Mouse (Mus musculus) midbrain, embryonic 12.5 days (tissue): ENCODE measurements around the gene Stx6. TPM values are rescaled to one million over a fixed set of nuclear protein-coding genes. Genes with fewer than 3 reads are reported as not detected.

ENCODE experiments used
- ATAC-seq: fragments of 200-750 bp; cut with Nextera tagmentation; 2 replicates; pipeline ENCODE4 v1.8.0; 2017; ENCODE audit warnings: low read depth, moderate TSS enrichment, moderate library complexity; ENCODE audit not compliant: low FRiP score
- H3K27ac ChIP-seq: fragments of 300-500 bp; sonication (generic); replicated peaks from 2 replicates; pipeline ENCODE4 v1.5.1; 2016; ENCODE audit warnings: mild to moderate bottlenecking
- H3K27me3 ChIP-seq: fragments of 300-500 bp; sonication (generic); 2 replicates; pipeline ENCODE4 v1.6.1; 2016; ENCODE audit warnings: mild to moderate bottlenecking
- H3K36me3 ChIP-seq: fragments of 300-500 bp; sonication (generic); 2 replicates; pipeline ENCODE4 v1.6.1; 2016
- H3K4me1 ChIP-seq: fragments of 300-500 bp; sonication (generic); 2 replicates; pipeline ENCODE4 v1.6.1; 2016
- H3K4me2 ChIP-seq: fragments of 300-500 bp; sonication (generic); replicated peaks from 2 replicates; pipeline ENCODE4 v1.6.1; 2016; ENCODE audit warnings: mild to moderate bottlenecking, moderate library complexity
- H3K4me3 ChIP-seq: fragments of 300-500 bp; sonication (generic); 2 replicates; pipeline ENCODE4 v1.5.1; 2016; ENCODE audit warnings: mild to moderate bottlenecking
- H3K9ac ChIP-seq: fragments of 300-500 bp; sonication (generic); replicated peaks from 2 replicates; pipeline ENCODE4 v1.6.1; 2016; ENCODE audit warnings: mild to moderate bottlenecking, moderate library complexity
- H3K9me3 ChIP-seq: fragments of 300-500 bp; sonication (generic); 2 replicates; pipeline ENCODE4 v1.6.1; 2016; ENCODE audit warnings: mild to moderate bottlenecking
- WGBS: fragments of 180-500 bp; shearing (Covaris S2); methylation state at CpG from one replicate; pipeline ENCODE4 v1.1.7; 2016; 5-methylcytosine and 5-hydroxymethylcytosine counted together
- polyA plus RNA-seq: library from polyadenylated mRNA; unstranded; fragments of >200 nt; fragmentation: Nextera tagmentation; extraction: Ambion mirVana; gene quantifications from 2 replicates; pipeline ENCODE4 v1.2.1, GENCODE M21; 2016

The Stx6 gene
- polyA plus RNA-seq, 1 experiment from 2014 or later: 122 TPM

DNA sequence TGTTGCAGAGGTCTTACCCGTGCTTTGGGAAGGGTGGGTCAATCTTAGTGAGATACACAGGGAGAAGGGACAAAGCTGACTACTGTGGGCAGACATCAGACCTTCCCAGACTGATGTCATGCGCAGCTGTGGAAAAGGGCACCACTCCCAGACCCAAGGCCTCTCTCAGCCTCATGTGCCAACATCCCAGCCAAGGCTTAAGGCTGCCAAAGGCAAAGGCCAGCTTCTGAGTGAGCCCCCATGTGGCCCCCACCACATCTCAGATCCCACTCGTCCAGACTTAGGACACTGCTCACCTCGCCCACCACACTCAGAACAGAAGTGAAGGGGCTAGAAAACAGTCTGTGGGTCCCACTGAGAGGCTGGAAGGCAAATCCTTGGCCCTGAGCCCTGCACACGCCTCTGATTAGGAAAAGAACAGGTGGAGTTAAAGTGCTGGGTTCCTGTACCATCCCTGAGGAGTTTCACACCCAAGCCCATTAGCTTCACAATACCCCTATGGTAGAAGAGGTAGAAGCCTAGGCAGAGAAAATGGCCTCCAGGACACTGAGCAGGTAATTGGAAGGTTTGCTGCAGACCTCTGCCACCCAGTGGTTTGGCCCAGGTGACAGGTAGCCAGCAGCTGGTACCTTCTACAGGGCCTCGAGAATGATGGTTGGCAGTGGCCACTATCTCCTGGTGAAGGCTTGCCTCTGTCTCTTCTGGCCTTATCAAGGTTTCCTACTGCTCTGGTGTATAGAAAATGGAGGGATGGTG lies 81.6 kb downstream of the Stx6 start:
- no peak overlapping the region for H3K4me2 ChIP-seq
- 81% methylated on average over 6 of the region's 6 CpGs for WGBS
- H3K27me3 ChIP-seq: peaks cover 20% of the 10 kb centered on the region
- ATAC-seq: no peak
- no peak overlapping the region for H3K4me3 ChIP-seq
- no peak overlapping the region for H3K27ac ChIP-seq
- H3K9me3 ChIP-seq: no peaks in the 10 kb centered on the region
- no peak overlapping the region for H3K9ac ChIP-seq
- H3K4me1 ChIP-seq: peaks cover 55% of the 10 kb centered on the region
- H3K36me3 ChIP-seq: no peaks in the 10 kb centered on the region

DNA sequence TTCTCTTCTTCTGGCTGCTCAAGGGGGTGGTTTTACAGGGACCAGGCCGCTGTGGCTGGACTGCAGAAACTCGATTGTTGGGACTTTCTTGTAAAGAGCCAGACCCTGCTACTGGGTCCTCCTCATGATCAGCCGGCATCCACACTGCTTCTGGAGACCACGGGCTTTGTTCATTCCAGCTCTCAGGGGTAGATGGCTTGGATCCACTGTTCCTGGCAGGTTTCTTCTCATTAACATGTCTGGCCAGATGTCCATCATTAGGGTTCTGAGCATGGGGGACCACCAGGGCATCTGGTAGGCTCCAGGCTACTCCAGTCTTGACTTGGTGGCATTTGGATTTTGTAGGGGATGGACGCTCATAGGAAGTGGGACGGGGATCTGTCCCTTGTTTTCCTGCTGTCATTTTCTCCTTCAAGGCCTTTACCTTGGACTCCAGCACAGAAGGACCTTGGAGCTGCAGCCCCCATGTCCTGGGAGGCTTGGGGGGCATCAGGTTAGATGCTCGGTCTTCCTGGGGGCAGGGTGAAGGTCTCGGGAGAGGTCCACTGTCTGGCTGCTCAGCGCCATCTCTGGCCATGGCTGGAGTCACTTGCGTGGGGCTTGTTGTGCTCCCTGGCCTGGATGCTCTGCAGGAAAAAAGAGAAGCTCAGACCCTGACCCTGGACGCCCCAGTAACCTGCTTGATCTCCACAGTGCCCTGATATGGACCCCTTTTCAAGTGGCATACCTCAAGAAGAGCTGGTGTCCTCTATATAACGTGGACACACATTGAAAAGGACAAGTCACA lies 83.4 kb downstream of the Stx6 start:
- H3K27ac ChIP-seq: no peak overlapping the region
- H3K4me2 ChIP-seq: no peak overlapping the region
- no peaks in the 10 kb centered on the region for H3K9me3 ChIP-seq
- no peak for ATAC-seq
- no peak overlapping the region for H3K4me3 ChIP-seq
- peaks cover 39% of the 10 kb centered on the region for H3K4me1 ChIP-seq
- no peak overlapping the region for H3K9ac ChIP-seq
- 77% methylated on average over 12 of the region's 12 CpGs for WGBS
- no peaks in the 10 kb centered on the region for H3K36me3 ChIP-seq
- peaks cover 32% of the 10 kb centered on the region for H3K27me3 ChIP-seq

DNA sequence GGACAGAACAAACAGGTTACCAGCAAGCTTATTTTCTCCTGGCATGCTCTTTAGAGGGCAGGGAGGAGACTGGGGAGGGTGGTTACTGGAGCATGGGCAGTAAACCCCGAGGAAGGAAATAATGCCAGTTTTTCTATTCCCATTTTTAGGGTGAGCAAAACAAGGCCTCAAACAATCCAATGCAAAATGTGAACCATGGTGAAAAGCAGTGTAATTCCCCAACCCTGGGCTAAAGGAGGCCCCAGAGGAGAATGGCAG lies 83.9 kb downstream of the Stx6 start:
- Histone ChIP-seq H3K9me3 (no peaks in the 10 kb centered on the region), H3K9ac (no peak overlapping the region), H3K4me2 (no peak overlapping the region), H3K27ac (no peak overlapping the region), H3K4me3 (no peak overlapping the region), H3K27me3 (peaks cover 32% of the 10 kb centered on the region), H3K4me1 (peaks cover 33% of the 10 kb centered on the region), H3K36me3 (no peaks in the 10 kb centered on the region)
- no peak for ATAC-seq
- WGBS: 61% methylated on average over 1 of the region's 1 CpGs

- Histone ChIP-seq H3K9ac (peak within 1 kb of the TSS; percentile 77), H3K9me3 (no peaks in the 10 kb centered on the region), H3K4me2 (peak within 1 kb of the TSS; percentile 85), H3K4me1 (peaks cover 28% of the 10 kb centered on the region), H3K27ac (peak within 1 kb of the TSS; percentile 25), H3K27me3 (peaks cover 32% of the 10 kb centered on the region), H3K4me3 (peak within 1 kb of the TSS; percentile 53), H3K36me3 (no peaks in the 10 kb centered on the region)
- ATAC-seq: peak; percentile 74
- WGBS: 2% methylated on average over 74 of the region's 85 CpGs
Measured at GRCm38 (mm10) chr1:155243797-155244770, 85.6 kb downstream of the Stx6 start, which contains the start of gene BC034090. Gene BC034090, minus strand, starts transcription at chr1:155244444.

DNA sequence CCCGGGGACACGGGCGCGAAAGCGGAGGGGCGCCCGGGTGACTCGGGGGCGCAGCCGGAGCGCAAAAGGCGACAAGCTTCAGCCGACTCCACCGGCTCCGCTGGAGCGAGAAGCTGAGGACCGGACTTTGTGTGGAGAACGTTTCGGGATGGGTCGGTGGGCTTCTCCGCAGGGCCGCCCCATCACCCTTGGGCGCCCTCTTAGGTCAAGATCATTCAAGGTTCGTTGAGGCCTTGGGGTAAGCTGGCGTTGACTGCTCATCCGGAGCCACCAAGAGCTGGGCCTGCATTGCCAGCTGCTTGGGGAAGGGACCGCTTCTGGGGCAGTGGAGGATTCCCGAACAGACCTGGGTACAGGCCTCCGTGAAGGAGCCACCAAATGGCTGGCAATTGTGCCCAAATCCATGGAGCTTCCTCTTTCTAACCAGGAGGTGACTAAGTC lies 86.3 kb downstream of the Stx6 start:
- H3K27me3 ChIP-seq: peaks cover 32% of the 10 kb centered on the region
- WGBS: 2% methylated on average over 29 of the region's 29 CpGs

GRCm38 (mm10) chr1:155245516-155245915 lies 87.0 kb downstream of the Stx6 start:
- ATAC-seq: no peak
- H3K4me3 ChIP-seq: no peak overlapping the region
- peaks cover 14% of the 10 kb centered on the region for H3K4me1 ChIP-seq
- 62% methylated on average over 7 of the region's 7 CpGs for WGBS
- H3K27me3 ChIP-seq: peaks cover 30% of the 10 kb centered on the region
- H3K27ac ChIP-seq: no peak overlapping the region
- H3K9ac ChIP-seq: no peak overlapping the region
- H3K4me2 ChIP-seq: no peak overlapping the region
- H3K36me3 ChIP-seq: no peaks in the 10 kb centered on the region
- H3K9me3 ChIP-seq: no peaks in the 10 kb centered on the region

More for the DNA sequence above, 86.3 kb downstream of the Stx6 start:
- no peaks in the 10 kb centered on the region for H3K36me3 ChIP-seq
- H3K4me1 ChIP-seq: peaks cover 21% of the 10 kb centered on the region
- peak overlapping the region; percentile 77 for H3K9ac ChIP-seq
- H3K9me3 ChIP-seq: no peaks in the 10 kb centered on the region
- ATAC-seq: 0 out of 2 replicates have a peak, but pooled peaks have one; percentile 8
- H3K27ac ChIP-seq: peak overlapping the region; percentile 25; the same call in 1 of the 2 replicates
- peak overlapping the region; percentile 53 for H3K4me3 ChIP-seq
- H3K4me2 ChIP-seq: peak overlapping the region; percentile 85

GRCm38 (mm10) chr1:155247441-155247840 lies 88.9 kb downstream of the Stx6 start:
- ATAC-seq: no peak
- Histone ChIP-seq H3K27ac (no peak overlapping the region), H3K27me3 (peaks cover 28% of the 10 kb centered on the region), H3K4me3 (no peak overlapping the region), H3K4me1 (peaks cover 16% of the 10 kb centered on the region), H3K4me2 (no peak overlapping the region), H3K9me3 (no peaks in the 10 kb centered on the region), H3K9ac (no peak overlapping the region), H3K36me3 (no peaks in the 10 kb centered on the region)
- WGBS: 60% methylated on average over 5 of the region's 5 CpGs

DNA sequence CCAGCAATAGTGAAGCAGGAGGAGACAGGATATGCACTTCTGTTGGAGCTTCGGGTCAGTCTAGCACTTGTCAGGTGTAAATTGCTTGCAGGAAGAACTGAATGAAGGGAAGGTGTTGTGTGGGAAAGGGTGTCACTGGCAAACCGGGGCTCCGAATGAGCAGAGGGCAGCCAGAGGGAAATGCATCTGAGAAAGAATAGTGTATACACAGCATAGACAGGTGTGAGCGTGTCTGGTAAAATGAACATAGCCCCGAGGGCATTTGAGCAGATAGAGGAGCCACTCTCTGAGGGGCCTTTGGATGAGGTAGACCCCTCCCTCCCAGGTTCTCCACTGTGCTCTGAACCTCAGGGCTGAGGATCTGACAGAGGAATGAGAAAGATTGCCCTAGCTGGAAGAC lies 89.5 kb downstream of the Stx6 start:
- Histone ChIP-seq H3K36me3 (no peaks in the 10 kb centered on the region), H3K4me3 (no peak overlapping the region), H3K9ac (no peak overlapping the region), H3K9me3 (no peaks in the 10 kb centered on the region), H3K27me3 (peaks cover 26% of the 10 kb centered on the region), H3K27ac (no peak overlapping the region), H3K4me1 (peaks cover 16% of the 10 kb centered on the region), H3K4me2 (no peak overlapping the region)
- WGBS: 80% methylated on average over 5 of the region's 5 CpGs
- no peak for ATAC-seq

DNA sequence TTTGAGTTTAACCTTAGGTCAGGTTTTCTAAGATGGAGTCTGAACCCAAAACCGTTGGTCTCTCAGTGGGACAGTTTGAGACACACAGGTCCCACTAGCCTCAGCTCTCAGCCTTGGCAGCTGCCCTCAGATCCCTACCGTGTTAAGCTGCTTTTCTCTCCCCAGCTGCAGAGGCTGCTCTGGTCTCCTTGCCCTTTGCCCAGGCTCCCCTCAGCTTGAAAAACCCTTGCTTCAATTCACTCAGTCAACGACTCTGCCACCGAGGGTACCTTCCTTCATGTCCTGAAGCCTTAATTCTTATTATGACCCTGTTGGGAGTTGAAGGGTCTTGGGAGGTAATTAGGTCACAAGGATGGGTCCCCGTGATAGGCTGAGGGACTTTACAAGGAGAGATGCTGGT lies 91.4 kb downstream of the Stx6 start:
- Histone ChIP-seq H3K4me1 (peaks cover 4% of the 10 kb centered on the region; the same call in 1 of the 2 replicates), H3K27ac (no peak overlapping the region), H3K27me3 (peaks cover 14% of the 10 kb centered on the region), H3K4me2 (no peak overlapping the region), H3K9me3 (no peaks in the 10 kb centered on the region), H3K9ac (no peak overlapping the region), H3K36me3 (no peaks in the 10 kb centered on the region), H3K4me3 (no peak overlapping the region)
- no peak for ATAC-seq
- WGBS: 34% methylated on average over 5 of the region's 5 CpGs

GRCm38 (mm10) chr1:155250531-155251135 lies 92.1 kb downstream of the Stx6 start:
- no peak for ATAC-seq
- H3K27ac ChIP-seq: no peak overlapping the region

DNA sequence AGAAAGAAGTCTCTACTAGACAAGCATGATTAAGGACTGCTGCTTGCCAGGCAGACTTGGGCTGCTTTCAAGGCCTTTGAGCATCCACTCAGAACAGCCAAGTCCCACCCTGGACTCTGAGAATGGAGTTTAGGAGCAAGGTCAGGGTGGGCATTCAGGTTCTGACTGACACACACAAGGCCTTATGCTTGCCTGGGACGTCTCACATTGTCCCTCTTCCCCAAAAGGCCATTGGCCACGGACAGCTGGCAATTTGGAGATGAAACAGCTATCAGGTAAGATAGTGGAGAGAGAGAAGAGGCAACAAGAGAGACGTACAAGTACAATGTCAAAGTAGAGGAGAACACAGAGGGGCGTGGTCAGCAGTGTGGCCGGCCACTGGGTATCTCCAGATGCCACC lies 93.1 kb downstream of the Stx6 start:
- Histone ChIP-seq H3K9me3 (no peaks in the 10 kb centered on the region), H3K4me1 (peaks cover 4% of the 10 kb centered on the region; the same call in 1 of the 2 replicates), H3K9ac (no peak overlapping the region), H3K4me3 (no peak overlapping the region), H3K27ac (no peak overlapping the region), H3K27me3 (no peaks in the 10 kb centered on the region), H3K36me3 (no peaks in the 10 kb centered on the region), H3K4me2 (no peak overlapping the region)
- ATAC-seq: no peak
- WGBS: 79% methylated on average over 5 of the region's 5 CpGs

More at GRCm38 (mm10) chr1:155250531-155251135, 92.1 kb downstream of the Stx6 start:
- no peak overlapping the region for H3K9ac ChIP-seq
- H3K27me3 ChIP-seq: peaks cover 6% of the 10 kb centered on the region
- WGBS: 41% methylated on average over 4 of the region's 4 CpGs
- peaks cover 4% of the 10 kb centered on the region; the same call in 1 of the 2 replicates for H3K4me1 ChIP-seq
- H3K4me3 ChIP-seq: no peak overlapping the region
- H3K4me2 ChIP-seq: no peak overlapping the region
- H3K9me3 ChIP-seq: no peaks in the 10 kb centered on the region
- H3K36me3 ChIP-seq: no peaks in the 10 kb centered on the region
